Mouse (Mus musculus) bone marrow macrophage, adult 2 months (primary cell): ENCODE data around the gene Ubap1. TPM values are rescaled to one million over a fixed set of nuclear protein-coding genes. Genes with fewer than 3 reads are reported as not detected.

Experiments
- H3K27ac ChIP-seq: 2 replicates; pipeline ENCODE4 v1.5.1; 2012; ENCODE audit warnings: low read depth, low read length; ENCODE audit not compliant: insufficient read depth
- H3K4me1 ChIP-seq: 2 replicates; pipeline ENCODE4 v1.6.1; 2012; ENCODE audit warnings: low read length; ENCODE audit not compliant: control insufficient read depth, insufficient read depth
- H3K4me3 ChIP-seq: 2 replicates; pipeline ENCODE4 v1.5.1; 2012; ENCODE audit warnings: mild to moderate bottlenecking, low read length, moderate library complexity; ENCODE audit not compliant: insufficient read depth
- CTCF ChIP-seq: IDR thresholded peaks from 2 replicates; pipeline ENCODE4 v1.5.1; 2012; ENCODE audit warnings: low read depth, mild to moderate bottlenecking, low read length, moderate library complexity
- POLR2A ChIP-seq: IDR thresholded peaks from 2 replicates; pipeline ENCODE4 v1.6.1; 2012; ENCODE audit warnings: mild to moderate bottlenecking, low read depth, low read length, borderline replicate concordance
- polyA plus RNA-seq: library from polyadenylated mRNA; stranded (reverse); fragments of >200 nt; gene quantifications from 2 replicates; pipeline ENCODE4 v1.2.4, GENCODE M21; 2012; ENCODE audit not compliant: missing spikeins, insufficient read depth, insufficient read length

The Ubap1 gene
- polyA plus RNA-seq, 1 experiment, result 116 TPM

DNA sequence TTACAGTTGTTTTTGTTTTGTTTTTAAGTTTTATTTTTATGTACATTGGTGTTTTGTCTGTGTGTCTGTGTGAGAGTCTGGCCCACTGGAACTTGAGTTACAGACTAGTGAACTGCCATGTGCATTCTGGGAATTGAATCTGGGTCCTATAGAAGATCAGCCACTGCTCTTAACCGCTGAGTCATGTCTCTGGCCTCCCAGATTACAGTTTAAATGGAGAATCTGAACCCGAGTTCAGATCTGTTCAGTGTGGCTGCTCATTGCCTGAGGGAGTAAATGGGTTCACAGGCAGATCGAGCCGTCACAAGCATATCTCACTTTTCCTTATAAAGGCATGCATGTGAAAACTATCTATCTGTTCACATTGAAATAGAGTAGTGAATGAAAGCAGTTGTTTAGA, 4.0 kb downstream of the Ubap1 start:
- H3K4me3 ChIP-seq, result no peak overlapping the region
- H3K27ac ChIP-seq, result peak overlapping the region; percentile 39
- peaks cover 38% of the 10 kb centered on the region for H3K4me1 ChIP-seq
- TF ChIP-seq POLR2A, result no peak
- no peak for TF ChIP-seq CTCF

DNA sequence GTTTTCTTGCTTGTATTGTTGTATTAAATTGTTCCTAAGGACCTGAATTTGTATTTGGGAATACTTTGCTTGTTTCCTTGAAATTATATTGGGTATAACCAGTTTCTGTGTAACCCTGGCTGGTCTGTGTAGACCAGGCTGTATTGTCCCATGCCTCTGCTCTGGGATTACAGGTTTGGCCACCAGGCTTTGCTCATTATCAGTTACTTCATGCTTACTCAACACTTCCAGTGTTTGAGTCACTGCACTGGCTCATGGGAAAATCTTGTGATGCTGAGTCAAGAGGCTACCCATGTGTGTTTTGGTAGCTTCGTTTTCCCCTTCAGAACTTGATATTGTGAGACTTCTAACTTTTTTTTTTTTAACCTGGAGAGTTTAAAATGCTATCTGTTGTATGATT, 4.5 kb downstream of the Ubap1 start:
- TF ChIP-seq POLR2A (no peak), CTCF (no peak)
- no peak overlapping the region for H3K4me3 ChIP-seq
- peaks cover 41% of the 10 kb centered on the region for H3K4me1 ChIP-seq
- peak overlapping the region; percentile 49; the same call in 1 of the 2 replicates for H3K27ac ChIP-seq

DNA sequence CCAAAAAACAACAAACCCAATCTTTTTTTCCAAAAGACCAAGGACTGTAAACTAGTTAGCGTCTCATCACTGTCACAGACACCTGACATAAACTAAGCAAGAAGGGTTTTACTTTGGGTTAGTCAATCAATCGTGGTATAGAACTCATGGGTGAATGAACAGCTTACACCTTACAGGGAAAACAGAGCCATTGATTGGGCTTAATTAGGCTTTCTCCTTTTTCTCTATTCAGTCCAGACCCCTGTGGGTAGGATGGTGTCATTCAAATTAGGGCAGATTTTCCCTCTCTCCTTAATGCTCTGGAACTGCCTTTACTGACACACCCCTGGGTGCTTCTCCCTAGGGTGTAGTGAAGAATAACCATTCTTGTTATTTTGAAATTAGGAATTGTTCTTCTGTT, 8.4 kb downstream of the Ubap1 start:
- no peak overlapping the region for H3K27ac ChIP-seq
- TF ChIP-seq CTCF (no peak), POLR2A (no peak)
- no peak overlapping the region for H3K4me3 ChIP-seq
- H3K4me1 ChIP-seq, result peaks cover 56% of the 10 kb centered on the region

DNA sequence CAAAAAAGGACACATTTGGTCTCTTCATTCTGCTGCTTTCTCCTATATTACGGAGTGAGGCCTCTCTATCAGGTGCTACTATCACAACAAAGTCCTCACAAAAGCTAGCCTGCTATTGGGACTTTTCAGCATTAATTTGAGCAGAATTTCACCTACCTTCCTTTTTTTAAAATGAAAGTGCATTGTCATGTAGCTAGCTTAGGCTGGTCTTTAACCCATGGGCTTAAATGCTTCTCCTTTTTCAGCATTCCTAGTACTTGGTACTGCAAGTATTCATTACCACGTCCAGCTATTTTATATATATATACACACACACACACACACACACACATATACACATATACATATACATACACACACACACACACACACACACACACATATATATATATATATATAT, 9.9 kb downstream of the Ubap1 start:
- Histone ChIP-seq H3K4me1 (peaks cover 51% of the 10 kb centered on the region), H3K4me3 (no peak overlapping the region), H3K27ac (peak overlapping the region; percentile 47)
- TF ChIP-seq POLR2A, result no peak
- TF ChIP-seq CTCF, result no peak

DNA sequence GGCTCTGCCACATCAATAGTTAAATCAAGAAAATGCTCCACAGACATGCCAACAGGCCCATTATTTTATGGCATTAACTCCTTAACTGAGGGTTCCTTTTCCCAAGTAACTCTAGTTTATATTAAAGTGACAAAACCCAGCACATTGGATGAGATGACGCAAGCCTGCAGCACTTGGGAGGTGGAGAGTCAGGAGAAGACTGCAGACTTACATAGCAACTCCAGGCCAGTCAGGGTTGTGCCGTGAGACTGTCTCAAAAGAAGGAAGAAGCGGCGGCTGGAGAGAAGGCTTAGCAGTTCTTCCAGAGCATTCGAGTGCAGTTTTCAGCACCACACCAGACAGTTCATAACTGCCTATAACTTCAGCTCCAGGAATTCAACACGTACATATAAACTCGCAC, 10.6 kb downstream of the Ubap1 start:
- Histone ChIP-seq H3K4me1 (peaks cover 48% of the 10 kb centered on the region), H3K27ac (peak overlapping the region; percentile 53), H3K4me3 (no peak overlapping the region)
- no peak for TF ChIP-seq POLR2A
- no peak for TF ChIP-seq CTCF

DNA sequence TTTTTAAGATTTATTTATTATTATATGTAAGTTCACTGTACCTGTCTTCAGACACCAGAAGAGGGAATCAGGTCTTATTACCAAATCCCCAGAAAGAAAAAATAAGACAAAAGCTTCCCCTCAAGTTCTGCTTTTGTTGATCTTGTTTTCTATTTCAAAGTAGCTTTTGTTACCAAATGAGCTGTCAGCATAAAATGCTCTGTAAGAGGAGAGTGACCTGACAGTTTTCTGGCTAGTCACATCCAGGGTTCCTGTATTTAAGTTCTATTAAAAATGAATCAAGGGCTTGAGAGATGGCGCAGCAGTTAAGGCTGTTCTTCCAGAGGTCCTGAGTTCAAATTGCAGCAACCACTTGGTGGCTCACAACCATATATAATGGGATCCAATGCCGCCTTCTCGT, 12.3 kb downstream of the Ubap1 start:
- Histone ChIP-seq H3K27ac (peak overlapping the region; percentile 17), H3K4me3 (no peak overlapping the region), H3K4me1 (peaks cover 49% of the 10 kb centered on the region)
- no peak for TF ChIP-seq CTCF
- no peak for TF ChIP-seq POLR2A

DNA sequence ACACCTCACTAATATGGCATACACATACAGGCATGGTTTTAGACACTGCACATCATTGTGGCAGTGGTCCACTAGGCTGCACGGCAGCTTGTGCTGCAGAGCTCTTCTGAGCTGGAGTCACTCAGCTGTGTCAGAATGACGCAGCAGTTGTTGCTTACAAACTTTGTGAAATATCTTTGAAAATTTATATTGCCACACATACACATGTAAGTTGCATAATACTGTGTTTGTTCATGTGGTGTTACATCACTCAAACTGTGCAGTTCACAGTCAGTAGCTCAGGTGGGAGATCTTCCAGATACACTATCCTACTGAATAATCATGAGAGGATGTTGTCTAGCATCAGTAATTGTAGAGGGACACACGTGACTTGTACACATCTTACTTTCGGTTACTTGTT, 19.4 kb downstream of the Ubap1 start:
- peak overlapping the region; percentile 83 for H3K27ac ChIP-seq
- H3K4me3 ChIP-seq, result no peak overlapping the region
- H3K4me1 ChIP-seq, result peaks cover 37% of the 10 kb centered on the region
- TF ChIP-seq POLR2A (no peak), CTCF (no peak)

DNA sequence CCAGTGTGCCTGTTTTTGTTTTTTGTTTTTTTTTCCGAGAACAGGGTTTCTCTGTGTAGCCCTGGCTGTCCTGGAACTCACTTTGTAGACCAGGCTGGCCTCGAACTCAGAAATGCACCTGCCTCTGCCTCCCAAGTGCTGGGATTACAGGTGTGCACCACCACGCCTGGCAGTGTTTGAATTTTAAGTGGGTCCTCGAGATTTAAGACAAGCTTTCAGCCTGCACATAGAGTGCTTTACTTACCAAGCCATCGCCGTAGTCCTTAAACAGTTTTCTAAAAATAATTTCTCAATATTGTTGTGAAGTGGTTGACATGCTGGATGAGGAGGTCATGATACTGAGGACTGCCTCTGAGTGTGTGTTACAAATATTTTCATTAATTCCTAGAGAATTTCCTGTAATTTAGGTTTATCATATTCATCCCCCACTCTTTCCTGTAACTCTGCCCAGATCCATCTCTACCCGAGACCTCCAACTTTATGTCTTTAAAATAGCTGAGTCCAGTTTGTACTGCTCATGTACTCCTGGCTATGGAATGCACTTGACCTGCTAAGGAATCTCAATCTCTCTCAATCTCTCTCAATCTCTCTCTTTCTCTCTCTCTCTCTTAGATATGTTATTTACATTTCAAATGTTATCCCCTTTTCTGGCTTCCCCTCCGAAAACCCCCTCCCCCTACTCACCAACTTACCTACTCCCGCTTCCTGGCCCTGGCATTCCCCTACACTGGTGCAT, 21.1 kb downstream of the Ubap1 start:
- H3K27ac ChIP-seq, result peak overlapping the region; percentile 12; the same call in 1 of the 2 replicates
- H3K4me3 ChIP-seq, result no peak overlapping the region
- peaks cover 41% of the 10 kb centered on the region for H3K4me1 ChIP-seq
- TF ChIP-seq POLR2A (no peak), CTCF (no peak)

DNA sequence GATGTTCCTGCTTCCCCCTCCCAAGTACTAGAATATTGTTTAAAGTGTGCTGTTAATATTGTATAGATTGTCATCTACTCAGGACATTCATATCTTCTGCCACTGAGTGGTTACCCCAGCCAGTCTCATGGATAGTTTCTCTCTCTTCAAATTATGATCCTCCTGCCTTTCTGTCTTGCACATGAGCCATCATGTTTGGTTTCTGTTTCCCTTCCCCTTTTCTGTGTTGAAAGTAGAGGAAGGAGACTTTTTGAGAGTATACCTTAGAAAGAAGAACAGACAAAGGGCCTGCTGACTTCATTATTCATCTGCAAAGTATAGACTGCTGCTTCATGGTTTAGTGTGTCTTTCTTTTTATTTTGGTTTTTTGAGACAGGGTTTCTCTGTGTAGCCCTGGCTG, 28.8 kb downstream of the Ubap1 start:
- Histone ChIP-seq H3K4me3 (no peak overlapping the region), H3K4me1 (peaks cover 30% of the 10 kb centered on the region), H3K27ac (peak overlapping the region; percentile 64)
- TF ChIP-seq POLR2A (no peak), CTCF (no peak)

DNA sequence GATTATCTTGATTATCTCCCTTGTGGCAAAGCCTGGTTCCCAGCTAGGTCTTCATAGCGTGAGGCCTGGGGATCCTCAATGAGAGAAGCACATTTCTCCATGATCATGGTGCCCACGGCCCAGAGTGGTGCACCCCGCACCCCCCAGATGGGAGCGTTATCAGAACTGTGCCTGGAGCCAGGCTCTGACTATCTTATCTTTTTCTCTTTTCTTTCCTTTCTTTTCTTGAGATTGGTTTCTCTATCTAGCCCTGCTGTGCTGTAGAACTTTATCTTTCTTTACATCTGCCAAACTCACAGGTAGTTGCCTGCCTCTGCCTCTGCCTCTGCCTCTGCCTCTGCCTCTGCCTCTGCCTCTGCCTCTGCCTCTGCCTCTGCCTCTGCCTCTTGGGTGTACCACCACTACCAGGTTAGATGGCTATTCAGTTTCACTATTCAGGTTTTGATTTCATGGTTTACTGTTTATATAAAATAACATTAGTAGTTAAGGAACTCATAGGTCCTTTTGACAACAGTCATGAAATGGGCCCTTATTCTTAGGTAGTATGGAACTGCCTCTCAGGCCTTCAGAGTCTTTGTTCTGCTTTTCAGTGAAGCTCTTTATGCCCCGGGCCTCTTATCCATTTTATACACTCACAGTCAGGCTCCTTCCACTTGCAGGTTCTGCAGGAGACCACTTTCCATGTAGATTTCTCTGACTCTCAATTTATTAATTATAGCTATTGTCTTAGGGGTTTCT, 32.6 kb downstream of the Ubap1 start:
- Histone ChIP-seq H3K27ac (no peak overlapping the region), H3K4me1 (peaks cover 27% of the 10 kb centered on the region), H3K4me3 (no peak overlapping the region)
- TF ChIP-seq POLR2A, result no peak
- TF ChIP-seq CTCF, result no peak
